Mouse (Mus musculus): Measurements from ENCODE around the gene Cdsn. TPM values are rescaled to one million over a fixed set of nuclear protein-coding genes. Genes with fewer than 3 reads are reported as not detected.
"Not testable (repeated sequence)": the region's sequence is repeated elsewhere in the genome, so short reads cannot be mapped to it uniquely, and the experiment has no call there.

Cdsn gene
- polyA plus RNA-seq, 1 experiment from 2014 or later: 0.20 TPM

GRCm38 (mm10) chr17:35508279-35508678, 43.6 kb upstream of the Cdsn start:
- not testable (repeated sequence) for H3K9ac ChIP-seq (ENCODE audit: low read depth, low read length); DNase-seq (ENCODE audit: low spot score); H3K4me2 ChIP-seq (replicated peaks; ENCODE audit: low read depth, low read length); H3K4me3 ChIP-seq (ENCODE audit: low read depth, low read length); H3K27ac ChIP-seq (ENCODE audit: low read depth, low read length); ATAC-seq (ENCODE audit: low FRiP score); H3K9me3 ChIP-seq (ENCODE audit: control insufficient read depth, low read length); H3K4me1 ChIP-seq (replicated peaks; ENCODE audit: control insufficient read depth, insufficient read depth, low read length); H3K36me3 ChIP-seq (ENCODE audit: control insufficient read depth, insufficient read depth, low read length)
- WGBS: 46% methylated on average over 3 of the region's 5 CpGs
- H3K27me3 ChIP-seq (ENCODE audit: control insufficient read depth, insufficient read depth, low read length): peaks cover 32% of the 10 kb centered on the region

- Histone ChIP-seq H3K36me3 (ENCODE audit: control insufficient read depth, insufficient read depth, low read length) (no peaks in the 10 kb centered on the region), H3K27me3 (ENCODE audit: control insufficient read depth, insufficient read depth, low read length) (peaks cover 32% of the 10 kb centered on the region), H3K9ac (ENCODE audit: low read depth, low read length) (no peak overlapping the region), H3K4me2 (replicated peaks; ENCODE audit: low read depth, low read length) (no peak overlapping the region), H3K4me1 (replicated peaks; ENCODE audit: control insufficient read depth, insufficient read depth, low read length) (no peaks in the 10 kb centered on the region), H3K4me3 (ENCODE audit: low read depth, low read length) (no peak overlapping the region), H3K27ac (ENCODE audit: low read depth, low read length) (no peak overlapping the region), H3K9me3 (ENCODE audit: control insufficient read depth, low read length) (no peaks in the 10 kb centered on the region)
- 52% methylated on average over 8 of the region's 8 CpGs for WGBS
- DNase-seq (ENCODE audit: low spot score): no peak
- ATAC-seq (ENCODE audit: low FRiP score): no peak
Measured at GRCm38 (mm10) chr17:35509284-35509683, 42.6 kb upstream of the Cdsn start.

GRCm38 (mm10) chr17:35512916-35513626, 38.9 kb upstream of the Cdsn start:
- no peak overlapping the region for H3K4me2 ChIP-seq (replicated peaks; ENCODE audit: low read depth, low read length)
- no peaks in the 10 kb centered on the region for H3K36me3 ChIP-seq (ENCODE audit: control insufficient read depth, insufficient read depth, low read length)
- peaks cover 3% of the 10 kb centered on the region for H3K4me1 ChIP-seq (replicated peaks; ENCODE audit: control insufficient read depth, insufficient read depth, low read length)
- no peak overlapping the region for H3K27ac ChIP-seq (ENCODE audit: low read depth, low read length)
- no peak for DNase-seq (ENCODE audit: low spot score)
- peaks cover under 1% of the 10 kb centered on the region; the same call in 1 of the 2 replicates for H3K27me3 ChIP-seq (ENCODE audit: control insufficient read depth, insufficient read depth, low read length)
- H3K9me3 ChIP-seq (ENCODE audit: control insufficient read depth, low read length): no peaks in the 10 kb centered on the region
- 92% methylated on average over 7 of the region's 7 CpGs for WGBS
- no peak overlapping the region for H3K4me3 ChIP-seq (ENCODE audit: low read depth, low read length)
- no peak overlapping the region for H3K9ac ChIP-seq (ENCODE audit: low read depth, low read length)
- ATAC-seq (ENCODE audit: low FRiP score): no peak

GRCm38 (mm10) chr17:35513886-35514285, 38.0 kb upstream of the Cdsn start:
- no peaks in the 10 kb centered on the region for H3K27me3 ChIP-seq (ENCODE audit: control insufficient read depth, insufficient read depth, low read length)
- H3K36me3 ChIP-seq (ENCODE audit: control insufficient read depth, insufficient read depth, low read length): no peaks in the 10 kb centered on the region
- no peaks in the 10 kb centered on the region for H3K9me3 ChIP-seq (ENCODE audit: control insufficient read depth, low read length)
- DNase-seq (ENCODE audit: low spot score): peak; percentile 88
- H3K27ac ChIP-seq (ENCODE audit: low read depth, low read length): no peak overlapping the region
- 14% methylated on average over 2 of the region's 2 CpGs for WGBS
- no peak overlapping the region for H3K4me3 ChIP-seq (ENCODE audit: low read depth, low read length)
- no peak overlapping the region for H3K4me2 ChIP-seq (replicated peaks; ENCODE audit: low read depth, low read length)
- no peak for ATAC-seq (ENCODE audit: low FRiP score)
- peaks cover 3% of the 10 kb centered on the region for H3K4me1 ChIP-seq (replicated peaks; ENCODE audit: control insufficient read depth, insufficient read depth, low read length)
- no peak overlapping the region for H3K9ac ChIP-seq (ENCODE audit: low read depth, low read length)

- Histone ChIP-seq H3K36me3 (ENCODE audit: control insufficient read depth, insufficient read depth, low read length) (no peaks in the 10 kb centered on the region), H3K27me3 (ENCODE audit: control insufficient read depth, insufficient read depth, low read length) (no peaks in the 10 kb centered on the region), H3K27ac (ENCODE audit: low read depth, low read length) (no peak overlapping the region), H3K9ac (ENCODE audit: low read depth, low read length) (peak overlapping the region; percentile 15; the same call in 1 of the 2 replicates), H3K4me3 (ENCODE audit: low read depth, low read length) (no peak overlapping the region), H3K4me1 (replicated peaks; ENCODE audit: control insufficient read depth, insufficient read depth, low read length) (peaks cover 3% of the 10 kb centered on the region), H3K4me2 (replicated peaks; ENCODE audit: low read depth, low read length) (peak overlapping the region; percentile 64), H3K9me3 (ENCODE audit: control insufficient read depth, low read length) (no peaks in the 10 kb centered on the region)
- DNase-seq (ENCODE audit: low spot score): no peak
- no peak for ATAC-seq (ENCODE audit: low FRiP score)
- WGBS: 34% methylated on average over 6 of the region's 6 CpGs
Measured at GRCm38 (mm10) chr17:35514756-35515155, 37.2 kb upstream of the Cdsn start.

- H3K4me2 ChIP-seq (replicated peaks; ENCODE audit: low read depth, low read length): peak overlapping the region; percentile 64
- no peaks in the 10 kb centered on the region for H3K9me3 ChIP-seq (ENCODE audit: control insufficient read depth, low read length)
- DNase-seq (ENCODE audit: low spot score): peak; percentile 64
- H3K9ac ChIP-seq (ENCODE audit: low read depth, low read length): peak overlapping the region; percentile 50
- H3K4me1 ChIP-seq (replicated peaks; ENCODE audit: control insufficient read depth, insufficient read depth, low read length): peaks cover 3% of the 10 kb centered on the region
- H3K27ac ChIP-seq (ENCODE audit: low read depth, low read length): no peak overlapping the region
- H3K27me3 ChIP-seq (ENCODE audit: control insufficient read depth, insufficient read depth, low read length): no peaks in the 10 kb centered on the region
- peak; percentile 28 for ATAC-seq (ENCODE audit: low FRiP score)
- WGBS: 9% methylated on average over 25 of the region's 25 CpGs
- no peaks in the 10 kb centered on the region for H3K36me3 ChIP-seq (ENCODE audit: control insufficient read depth, insufficient read depth, low read length)
- H3K4me3 ChIP-seq (ENCODE audit: low read depth, low read length): peak overlapping the region; percentile 47
Measured at GRCm38 (mm10) chr17:35515911-35516640, 35.9 kb upstream of the Cdsn start.

- WGBS: under 1% methylated on average over 62 of the region's 67 CpGs
- H3K9me3 ChIP-seq (ENCODE audit: control insufficient read depth, low read length): no peaks in the 10 kb centered on the region
- H3K9ac ChIP-seq (ENCODE audit: low read depth, low read length): peak within 1 kb of the TSS; percentile 58
- peak within 1 kb of the TSS; percentile 47 for H3K4me3 ChIP-seq (ENCODE audit: low read depth, low read length)
- peaks cover 3% of the 10 kb centered on the region for H3K4me1 ChIP-seq (replicated peaks; ENCODE audit: control insufficient read depth, insufficient read depth, low read length)
- H3K27me3 ChIP-seq (ENCODE audit: control insufficient read depth, insufficient read depth, low read length): no peaks in the 10 kb centered on the region
- H3K27ac ChIP-seq (ENCODE audit: low read depth, low read length): peak within 1 kb of the TSS; percentile 17; the same call in 1 of the 2 replicates
- peak; percentile 93 for ATAC-seq (ENCODE audit: low FRiP score)
- peak within 1 kb of the TSS; percentile 64 for H3K4me2 ChIP-seq (replicated peaks; ENCODE audit: low read depth, low read length)
- DNase-seq (ENCODE audit: low spot score): peak; percentile 95
- H3K36me3 ChIP-seq (ENCODE audit: control insufficient read depth, insufficient read depth, low read length): no peaks in the 10 kb centered on the region
Measured at GRCm38 (mm10) chr17:35516652-35517500, 35.1 kb upstream of the Cdsn start, which contains the start of the genes Tcf19 and Cchcr1. Tcf19 (minus strand) TSS chr17:35516824. Cchcr1 (plus strand) TSS chr17:35517100.

- H3K36me3 ChIP-seq (ENCODE audit: control insufficient read depth, insufficient read depth, low read length): no peaks in the 10 kb centered on the region
- 15% methylated on average over 12 of the region's 12 CpGs for WGBS
- H3K27me3 ChIP-seq (ENCODE audit: control insufficient read depth, insufficient read depth, low read length): no peaks in the 10 kb centered on the region
- H3K4me1 ChIP-seq (replicated peaks; ENCODE audit: control insufficient read depth, insufficient read depth, low read length): peaks cover 3% of the 10 kb centered on the region
- H3K4me2 ChIP-seq (replicated peaks; ENCODE audit: low read depth, low read length): peak overlapping the region; percentile 64
- H3K27ac ChIP-seq (ENCODE audit: low read depth, low read length): no peak overlapping the region; the same call in 1 of the 2 replicates
- no peaks in the 10 kb centered on the region for H3K9me3 ChIP-seq (ENCODE audit: control insufficient read depth, low read length)
- no peak for ATAC-seq (ENCODE audit: low FRiP score)
- H3K9ac ChIP-seq (ENCODE audit: low read depth, low read length): peak overlapping the region; percentile 58
- peak overlapping the region; percentile 47 for H3K4me3 ChIP-seq (ENCODE audit: low read depth, low read length)
- peak; percentile 34 for DNase-seq (ENCODE audit: low spot score)
Measured at GRCm38 (mm10) chr17:35517526-35517925, 34.4 kb upstream of the Cdsn start.

Data from hindbrain, embryonic 11.5 days (tissue).